Mouse (Mus musculus): Measurements from ENCODE around the gene Fshb. TPM values are rescaled to one million over a fixed set of nuclear protein-coding genes. Genes with fewer than 3 reads are reported as not detected.

The Fshb gene
- not detected for total RNA-seq (2023)

DNA sequence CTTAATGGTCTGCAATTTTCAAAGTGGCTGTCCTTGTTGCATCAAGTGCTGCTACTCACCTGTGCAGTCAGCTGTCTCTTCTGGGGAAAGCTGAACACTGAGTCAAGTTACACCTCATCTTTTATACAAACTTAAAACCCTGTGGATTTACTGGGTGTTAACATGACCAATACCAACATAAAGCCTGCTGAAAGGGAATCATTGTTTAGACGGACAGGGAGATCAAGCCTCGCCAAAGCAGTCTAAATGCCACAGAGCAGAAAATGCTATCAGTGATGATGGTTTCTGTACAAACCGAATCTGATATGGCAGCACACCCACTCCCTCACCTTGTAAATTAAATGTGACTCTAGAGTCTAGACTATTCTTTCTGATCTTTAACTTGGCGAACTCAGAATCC is at the start of gene Fshb:
Gene Fshb, minus strand, starts transcription at position 101 of the 400 bp plus-strand sequence.

Other genes starting within 250 kb of the Fshb start
- gene Arl14ep, start 85.2 kb downstream of the Fshb start, total RNA-seq (2023): 19.6 TPM
- gene Kcna4, start 231.0 kb upstream of the Fshb start, total RNA-seq (2023): not detected